Mouse (Mus musculus): ENCODE measurements around the gene Foxp4. TPM values are rescaled to one million over a fixed set of nuclear protein-coding genes. Genes with fewer than 3 reads are reported as not detected.

Gene Foxp4
- total RNA-seq, 4 experiments from 2014 or later: 5.9 to 7.8 (median 6.6) TPM

- DNase-seq (ENCODE audit: low spot score in 2 of 2): no peak
Observed at GRCm38 (mm10) chr17:47936591-47936990, 12.1 kb upstream of the Foxp4 start.

GRCm38 (mm10) chr17:47929431-47929830, 5.0 kb upstream of the Foxp4 start:
- DNase-seq (ENCODE audit: low spot score in 2 of 2): no peak

DNA sequence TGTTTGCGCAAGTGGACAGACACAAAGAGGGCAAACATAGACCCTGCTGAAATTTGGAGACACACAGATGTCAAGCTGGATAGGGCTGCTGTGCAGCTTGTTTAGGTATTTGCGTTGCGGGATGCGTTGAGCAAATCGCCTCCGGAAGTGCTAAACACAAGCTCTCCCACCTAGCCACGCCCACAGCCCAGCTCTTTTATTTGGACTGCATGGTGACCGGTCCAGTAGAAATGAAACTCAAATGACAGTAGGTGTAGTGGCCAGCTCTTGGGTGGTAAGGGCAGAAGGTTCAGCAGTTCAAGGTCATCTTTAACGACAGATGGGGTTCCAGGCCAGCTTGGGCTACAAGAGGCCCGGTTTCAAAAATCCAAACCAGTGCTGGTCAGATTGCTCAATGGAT, 1.5 kb upstream of the Foxp4 start:
- no peak for DNase-seq (ENCODE audit: low spot score in 2 of 2)

DNA sequence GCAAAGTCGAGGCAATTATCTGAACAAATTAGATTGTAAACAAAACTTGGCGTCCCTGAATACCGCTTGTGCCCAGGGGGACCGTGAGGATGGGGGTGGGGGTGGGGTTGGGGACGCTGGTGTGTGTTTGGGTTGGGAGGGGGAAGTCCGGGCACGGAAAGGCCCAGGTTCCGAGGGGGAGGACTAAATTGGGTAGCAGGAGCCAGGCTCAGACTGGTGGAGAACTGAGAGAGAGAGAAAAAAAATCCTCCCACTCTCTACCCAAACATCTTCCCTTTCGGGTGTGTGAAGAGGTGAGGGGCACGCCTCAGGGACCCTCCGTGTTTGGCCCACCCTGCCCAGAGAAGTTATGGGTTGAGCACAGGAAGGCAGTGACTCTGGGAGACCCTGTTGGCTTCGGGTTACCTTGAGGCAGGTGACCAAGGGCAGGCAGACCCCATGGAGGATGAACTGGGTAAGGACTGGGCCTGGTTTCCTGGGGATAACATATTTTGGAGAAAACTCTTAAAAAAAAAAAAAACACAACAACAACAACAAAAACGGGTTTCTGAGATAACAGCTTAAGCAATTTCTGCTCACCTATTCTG, 988 bp upstream of the Foxp4 start:
- no peak for DNase-seq (ENCODE audit: low spot score in 2 of 2)

DNA sequence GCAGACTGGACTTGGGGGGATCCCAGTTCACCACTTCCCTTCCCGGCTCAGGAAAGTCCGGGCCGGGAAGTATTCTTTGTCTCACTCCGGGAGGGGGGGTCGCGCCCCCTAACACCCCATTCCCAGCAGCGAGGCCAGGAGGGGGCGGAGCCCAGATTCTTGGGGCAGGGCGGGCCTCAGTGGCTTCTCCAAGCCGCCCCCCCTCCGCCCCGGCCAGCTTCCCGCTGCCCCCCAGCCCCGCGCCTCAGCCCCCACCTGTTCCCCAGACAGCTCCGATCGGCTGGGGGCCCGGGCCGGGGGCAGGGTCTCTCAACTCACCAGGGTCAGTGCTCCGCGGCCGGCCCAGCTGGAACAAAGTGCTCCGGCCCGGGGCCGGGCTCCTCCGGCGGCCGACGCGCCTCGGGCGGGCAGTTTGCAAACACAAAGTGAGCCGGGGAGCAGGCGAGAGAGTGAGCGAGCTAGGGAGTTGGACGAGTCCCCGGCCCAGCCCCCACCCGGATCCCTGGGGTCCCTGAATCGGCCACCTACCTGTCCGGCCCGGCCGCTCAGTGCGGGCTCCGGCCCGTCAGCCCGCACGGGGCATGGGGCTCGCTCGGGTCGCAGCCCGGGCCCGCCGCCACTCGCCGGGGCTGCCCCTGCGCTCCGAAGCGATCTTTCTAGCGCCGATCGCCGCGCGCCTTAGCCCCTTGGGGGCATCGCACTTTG, 615 bp downstream of the Foxp4 start:
- DNase-seq (ENCODE audit: low spot score in 2 of 2): peak; percentile 15 to 47

- DNase-seq (ENCODE audit: low spot score in 2 of 2): no peak
Observed at GRCm38 (mm10) chr17:47923011-47923677, 1.3 kb downstream of the Foxp4 start.

DNA sequence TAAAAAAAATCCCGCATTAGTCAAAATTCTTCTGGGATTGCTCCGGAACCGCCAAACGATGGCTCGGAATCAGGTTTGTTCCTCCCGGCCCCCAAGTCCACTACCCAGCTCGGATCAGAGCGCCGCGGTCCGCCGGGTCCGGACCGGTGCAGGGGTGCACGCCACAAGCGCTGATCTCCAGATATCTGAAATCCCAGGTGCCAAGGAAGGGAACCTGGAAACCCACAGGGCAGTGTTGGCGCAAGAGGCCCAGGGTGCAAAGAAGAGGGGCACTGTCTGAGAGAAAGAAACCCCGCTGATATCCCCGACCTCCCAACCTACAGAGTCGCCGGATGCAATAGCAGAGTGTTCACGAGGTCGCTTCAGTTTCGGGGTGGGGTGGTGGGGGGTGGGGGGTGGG, 1.9 kb downstream of the Foxp4 start:
- no peak for DNase-seq (ENCODE audit: low spot score in 2 of 2)

GRCm38 (mm10) chr17:47922116-47922515, 2.3 kb downstream of the Foxp4 start:
- DNase-seq (ENCODE audit: low spot score in 2 of 2): no peak

- no peak for DNase-seq (ENCODE audit: low spot score in 2 of 2)
Observed at GRCm38 (mm10) chr17:47921136-47921665, 3.2 kb downstream of the Foxp4 start.

- no peak for DNase-seq (ENCODE audit: low spot score in 2 of 2)
Observed at GRCm38 (mm10) chr17:47919826-47920225, 4.6 kb downstream of the Foxp4 start.

DNA sequence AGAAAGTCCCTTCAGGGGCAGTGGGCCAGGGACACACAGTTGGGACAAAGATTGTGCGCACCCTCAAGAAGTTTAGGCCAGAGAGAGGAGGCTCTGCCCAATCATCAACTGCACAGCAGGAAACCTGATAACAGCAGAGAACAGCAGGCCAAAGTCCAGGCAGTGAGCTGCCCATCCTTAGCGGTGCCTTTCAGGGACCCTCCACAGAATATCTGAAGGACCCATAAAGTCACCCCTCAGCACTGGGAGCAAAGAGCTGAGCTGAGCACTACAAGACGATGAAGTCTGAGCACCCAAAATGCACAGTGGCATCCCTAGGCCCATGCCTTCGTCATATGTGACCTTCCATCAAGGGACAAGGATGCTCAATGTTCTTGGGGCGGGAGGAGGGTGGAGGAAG, 6.5 kb downstream of the Foxp4 start:
- no peak for DNase-seq (ENCODE audit: low spot score in 2 of 2)

DNA sequence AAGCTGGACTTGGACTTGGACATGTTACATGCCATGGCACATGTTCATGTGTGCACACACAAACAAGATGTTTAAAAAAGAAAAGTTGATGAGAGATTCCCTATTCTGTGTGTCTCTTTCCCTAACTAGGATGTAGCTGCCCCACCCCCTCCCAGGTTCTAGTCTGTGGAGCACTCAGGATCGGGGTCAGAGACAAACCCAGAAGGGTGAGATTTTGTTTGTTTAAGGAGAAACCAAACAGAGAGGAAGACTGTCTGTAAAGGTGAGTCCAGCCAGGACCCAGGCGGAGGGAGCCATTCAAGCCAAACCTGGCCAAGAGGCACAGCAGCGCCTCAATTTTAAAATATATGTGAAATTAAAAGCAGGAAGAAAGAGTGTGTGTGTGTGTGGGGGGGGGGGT, 7.2 kb downstream of the Foxp4 start:
- DNase-seq (ENCODE audit: low spot score in 2 of 2): no peak

DNA sequence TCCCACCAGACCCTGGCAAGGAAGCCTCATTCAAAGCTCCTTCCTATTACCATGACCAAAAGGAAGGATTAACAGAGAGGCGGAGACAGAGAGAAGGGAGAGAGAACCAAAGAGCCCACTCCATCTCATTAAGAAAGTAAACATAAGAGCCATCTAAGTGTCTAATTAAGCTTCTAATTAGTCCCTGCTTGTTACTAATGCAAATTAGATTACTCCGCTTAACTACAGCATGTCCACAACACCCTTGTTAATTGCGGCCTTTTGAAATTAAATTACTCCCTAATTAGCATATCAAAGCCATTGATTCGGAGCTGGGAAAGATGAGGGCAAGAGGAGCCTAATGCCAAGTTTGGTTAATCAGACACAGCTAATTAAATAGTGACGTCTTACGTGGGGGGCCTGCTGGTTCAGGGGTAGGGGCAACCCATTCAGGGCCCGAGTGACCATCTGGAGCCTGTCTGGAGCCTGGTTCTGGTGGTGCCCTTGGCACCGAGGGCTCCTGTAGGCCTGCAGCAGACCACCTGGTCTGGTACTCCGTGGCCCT, 9.7 kb downstream of the Foxp4 start:
- DNase-seq (ENCODE audit: low spot score in 2 of 2): no peak

DNA sequence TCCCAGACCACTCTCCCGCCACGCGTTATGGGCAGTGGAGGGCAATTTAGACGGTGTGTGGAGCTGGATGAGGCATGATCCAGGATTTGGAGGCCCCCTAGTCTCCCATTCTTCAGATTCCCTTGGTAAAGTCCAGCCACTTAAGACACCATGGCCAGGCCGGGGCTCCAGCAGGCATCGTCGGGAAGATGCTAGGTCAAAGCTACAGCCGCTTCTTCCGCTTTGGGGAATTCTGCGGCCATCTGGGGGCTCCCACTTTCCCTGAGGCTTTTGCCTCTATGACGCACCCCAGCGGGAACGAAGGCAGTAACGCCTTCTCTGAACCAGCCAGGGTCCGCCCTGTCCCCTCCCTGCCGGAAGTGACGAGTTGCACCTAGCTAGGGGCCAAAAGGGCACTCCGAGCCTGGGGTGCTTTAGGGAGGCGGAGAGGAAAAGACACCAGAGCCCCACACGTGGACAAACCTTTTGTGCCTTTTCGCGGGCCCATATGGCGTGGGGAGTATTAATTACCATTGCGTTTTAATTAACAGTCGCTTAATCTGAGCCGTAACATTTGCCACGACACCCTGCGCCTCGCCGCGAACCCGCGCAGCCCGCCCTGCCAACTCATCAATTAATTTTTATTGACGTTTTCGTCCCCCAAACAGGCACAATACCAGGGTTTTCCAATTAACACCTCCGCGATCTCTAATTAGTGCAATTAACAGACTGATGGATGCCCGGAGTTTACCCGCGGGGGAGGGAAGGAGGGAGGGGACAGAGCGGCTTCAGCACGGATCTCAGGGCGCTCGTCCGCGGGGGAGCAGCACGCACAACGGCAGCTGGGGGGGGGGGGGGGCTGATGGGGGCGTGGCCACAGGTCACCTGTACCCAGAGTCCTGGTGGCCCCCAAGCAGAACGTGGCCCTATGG, 15.1 kb downstream of the Foxp4 start:
- peak; percentile 60 to 65 for DNase-seq (ENCODE audit: low spot score in 2 of 2)

DNA sequence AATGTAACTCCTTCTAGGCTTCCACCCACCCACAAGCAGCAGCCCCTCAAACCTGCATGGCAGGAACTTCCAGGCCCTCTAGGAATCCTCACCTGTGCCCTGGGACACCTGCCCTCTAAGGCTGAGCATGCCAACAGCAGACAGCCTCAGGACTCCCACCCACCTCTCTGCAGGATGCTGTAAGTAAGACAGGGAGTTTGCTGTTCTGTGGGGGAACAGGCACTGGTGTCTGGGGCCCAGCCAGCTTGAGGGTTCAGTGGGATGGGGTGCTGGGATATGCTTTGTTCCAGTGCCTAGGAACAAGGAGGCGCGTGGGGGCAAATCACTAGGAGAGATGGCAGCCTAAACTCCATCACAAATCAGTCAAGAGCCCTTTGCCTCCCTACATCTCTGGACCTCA, 16.4 kb downstream of the Foxp4 start:
- no peak for DNase-seq (ENCODE audit: low spot score in 2 of 2)

DNA sequence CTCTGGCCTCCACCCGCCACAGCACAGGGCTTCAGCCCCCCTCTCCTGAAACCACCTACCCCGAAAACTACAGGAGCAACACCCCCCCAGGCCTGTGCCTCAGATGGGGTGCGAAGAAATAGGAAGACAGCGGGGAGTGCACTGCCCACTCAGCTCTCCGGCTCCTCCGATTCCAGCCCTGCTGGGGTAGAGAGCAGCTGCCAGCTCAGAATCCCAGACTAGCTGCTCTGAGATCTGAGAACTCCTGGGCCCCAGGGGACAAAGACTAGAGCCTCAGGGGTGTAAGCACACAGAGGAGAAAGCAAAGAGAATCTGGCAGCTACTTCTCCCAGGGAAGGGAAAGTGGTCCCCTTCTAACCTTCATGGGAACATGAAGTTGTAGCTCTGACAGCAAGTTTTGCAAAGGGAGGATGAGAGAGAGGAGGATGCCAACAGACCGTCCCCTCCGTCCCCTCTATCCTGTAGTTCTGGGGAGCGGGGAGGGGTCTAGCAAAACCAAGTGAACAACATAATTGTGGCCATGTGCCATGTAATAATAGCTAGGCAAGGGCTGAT, 17.0 kb downstream of the Foxp4 start:
- DNase-seq (ENCODE audit: low spot score in 2 of 2): no peak

GRCm38 (mm10) chr17:47903846-47904680, 20.4 kb downstream of the Foxp4 start:
- no peak for DNase-seq (ENCODE audit: low spot score in 2 of 2)

GRCm38 (mm10) chr17:47901782-47902181, 22.7 kb downstream of the Foxp4 start:
- no peak for DNase-seq (ENCODE audit: low spot score in 2 of 2)

DNA sequence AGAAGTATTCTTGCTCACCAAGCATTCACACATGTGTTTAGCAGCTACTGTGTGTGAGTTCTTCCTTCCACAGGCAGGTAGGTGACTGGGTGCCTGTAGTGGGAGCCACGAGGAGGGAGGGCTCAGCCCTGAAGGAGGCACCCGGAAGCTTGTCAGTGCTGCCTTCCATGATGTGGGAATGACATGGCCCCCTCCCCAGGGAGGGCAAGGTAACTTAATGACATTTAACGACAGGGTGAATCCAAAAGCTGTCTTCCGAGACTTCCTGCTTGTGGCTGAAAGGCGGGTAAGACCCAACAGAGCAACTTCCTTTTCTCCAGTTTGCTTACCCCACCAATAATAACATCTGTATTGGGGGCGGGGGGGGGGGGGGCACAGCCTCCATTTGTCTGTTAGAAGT, 23.7 kb downstream of the Foxp4 start:
- DNase-seq (ENCODE audit: low spot score in 2 of 2): no peak

GRCm38 (mm10) chr17:47899156-47899555, 25.3 kb downstream of the Foxp4 start:
- DNase-seq (ENCODE audit: low spot score in 2 of 2): no peak
